Mouse (Mus musculus): ENCODE measurements around the gene Gm49359. TPM values are rescaled to one million over a fixed set of nuclear protein-coding genes. Genes with fewer than 3 reads are reported as not detected.

The Gm49359 gene
- 0.11 TPM in 1 of 2 replicates, not detected in the other for polyA plus RNA-seq (2012; rRNA removed)

DNA sequence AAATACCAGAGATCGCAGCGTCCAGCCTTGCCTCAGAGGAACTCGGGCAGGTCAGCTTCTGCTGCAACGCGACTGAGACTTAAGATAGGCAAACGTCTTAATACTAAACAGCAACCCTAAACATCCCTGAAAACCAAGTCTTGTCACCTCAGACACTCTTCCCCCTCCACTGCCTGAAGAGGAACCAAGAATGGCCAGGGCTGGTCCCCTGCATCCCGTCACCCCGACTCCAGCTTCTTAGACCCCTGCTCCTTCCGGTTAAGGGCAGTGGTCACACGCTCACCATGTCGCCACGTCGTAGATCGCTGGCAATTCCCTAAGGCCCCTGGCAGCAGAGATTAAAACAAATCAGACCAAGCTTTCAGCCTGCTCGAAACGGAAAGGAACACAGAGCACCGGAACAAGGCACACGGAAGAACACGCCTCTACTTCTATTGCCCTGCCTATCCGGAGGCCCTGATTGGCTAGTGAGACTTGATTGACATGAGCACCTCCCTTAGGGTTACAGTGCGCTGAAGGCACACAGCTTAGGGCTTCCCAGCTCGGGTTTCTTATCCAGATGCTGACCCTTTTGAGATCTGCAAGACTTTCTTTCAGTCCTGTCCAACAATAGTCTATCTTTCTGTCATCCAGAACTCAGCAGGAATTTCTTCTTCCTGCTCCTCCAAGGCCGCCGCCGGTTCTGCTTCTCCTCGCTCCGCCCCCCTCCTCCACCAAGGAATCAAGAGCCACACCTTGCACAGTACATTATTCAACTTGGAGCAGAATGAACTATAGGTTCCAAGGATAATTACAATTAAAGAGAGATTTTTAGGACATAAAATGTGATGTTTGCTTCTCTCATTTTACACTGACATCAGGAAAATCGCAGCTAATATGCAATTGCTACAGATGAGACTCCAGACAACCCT is at the start of gene Gm49359:
Gene Gm49359 (minus strand): TSS at position 409 of the 911 bp plus-strand sequence.

Other genes with a start within 250 kb of the Gm49359 start
- not detected in 2 replicates for gene Gm3604, start 83.7 kb downstream of the Gm49359 start, polyA plus RNA-seq (2012; rRNA removed)
- gene Zfp935, start 91.7 kb upstream of the Gm49359 start, polyA plus RNA-seq (2012; rRNA removed), result not detected in 2 replicates
- 0.04 and 0.09 TPM in 2 replicates for gene Zfp934, start 104.4 kb upstream of the Gm49359 start, polyA plus RNA-seq (2012; rRNA removed)
- not detected in 2 replicates for gene 6720489N17Rik, start 157.3 kb upstream of the Gm49359 start, polyA plus RNA-seq (2012; rRNA removed)

All from stomach, adult 2 months (tissue).